Mouse (Mus musculus) midbrain, embryonic 13.5 days (tissue): ENCODE measurements at regions not wholly inside any gene's neighbourhood (a gene's known extent, or its start where the extent isn't known, plus 50 kb on each side); places are given as distances from the start of the nearest gene placed in this dataset.
A peak's percentile ranks its signal among the peaks of the same experiment; 100 is the strongest.

Source experiments
- ATAC-seq: fragments of 200-750 bp; cut with Nextera tagmentation; 2 replicates; pipeline ENCODE4 v1.8.0; 2017; ENCODE audit warnings: mild to moderate bottlenecking, moderate TSS enrichment, moderate library complexity
- H3K27ac ChIP-seq: fragments of 300-500 bp; sonication (generic); 2 replicates; pipeline ENCODE4 v1.5.1; 2015; ENCODE audit warnings: inconsistent platforms, mild to moderate bottlenecking, moderate library complexity
- H3K27me3 ChIP-seq: fragments of 300-500 bp; sonication (generic); 2 replicates; pipeline ENCODE4 v1.6.1; 2015; ENCODE audit warnings: mild to moderate bottlenecking, inconsistent platforms
- H3K36me3 ChIP-seq: fragments of 300-500 bp; sonication (generic); 2 replicates; pipeline ENCODE4 v1.6.1; 2015; ENCODE audit warnings: mild to moderate bottlenecking, inconsistent platforms
- H3K4me1 ChIP-seq: fragments of 300-500 bp; sonication (generic); replicated peaks from 2 replicates; pipeline ENCODE4 v1.6.1; 2015; ENCODE audit warnings: inconsistent platforms
- H3K4me2 ChIP-seq: fragments of 300-500 bp; sonication (generic); replicated peaks from 2 replicates; pipeline ENCODE4 v1.6.1; 2015; ENCODE audit warnings: moderate library complexity, mild to moderate bottlenecking, inconsistent platforms
- H3K4me3 ChIP-seq: fragments of 300-500 bp; sonication (generic); replicated peaks from 2 replicates; pipeline ENCODE4 v1.5.1; 2015; ENCODE audit warnings: mild to moderate bottlenecking, inconsistent platforms
- H3K9ac ChIP-seq: fragments of 300-500 bp; sonication (generic); replicated peaks from 2 replicates; pipeline ENCODE4 v1.6.1; 2015; ENCODE audit warnings: mild to moderate bottlenecking, inconsistent platforms
- H3K9me3 ChIP-seq: fragments of 300-500 bp; sonication (generic); 2 replicates; pipeline ENCODE4 v1.6.1; 2016; ENCODE audit warnings: mild to moderate bottlenecking, inconsistent platforms
- WGBS: fragments of 180-500 bp; shearing (Covaris S2); methylation state at CpG from one replicate; pipeline ENCODE4 v1.1.7; 2015; 5-methylcytosine and 5-hydroxymethylcytosine counted together

- peaks cover under 1% of the 10 kb centered on the region for H3K4me1 ChIP-seq
- H3K9me3 ChIP-seq = 0 out of 2 replicates have a peak, but pooled peaks cover 10% of the 10 kb centered on the region
- H3K4me2 ChIP-seq = no peak overlapping the region
- H3K36me3 ChIP-seq = no peaks in the 10 kb centered on the region
- H3K9ac ChIP-seq = no peak overlapping the region
- H3K27ac ChIP-seq = no peak overlapping the region
- peaks cover 5% of the 10 kb centered on the region; the same call in 1 of the 2 replicates for H3K27me3 ChIP-seq
- no peak overlapping the region for H3K4me3 ChIP-seq
- 88% methylated on average over 7 of the region's 7 CpGs for WGBS
- no peak for ATAC-seq
Measured at GRCm38 (mm10) chr5:118390691-118391373, 145.8 kb downstream of the 2410131K14Rik start.

GRCm38 (mm10) chr5:118392932-118393487, 148.0 kb downstream of the 2410131K14Rik start:
- no peak overlapping the region for H3K9ac ChIP-seq
- 0 out of 2 replicates have a peak, but pooled peaks cover 10% of the 10 kb centered on the region for H3K9me3 ChIP-seq
- 0 out of 2 replicates have a peak, but pooled peaks cover 8% of the 10 kb centered on the region for H3K27me3 ChIP-seq
- H3K4me3 ChIP-seq = no peak overlapping the region
- no peak overlapping the region for H3K4me2 ChIP-seq
- peaks cover 9% of the 10 kb centered on the region for H3K4me1 ChIP-seq
- H3K36me3 ChIP-seq = no peaks in the 10 kb centered on the region
- ATAC-seq = no peak
- H3K27ac ChIP-seq = no peak overlapping the region
- WGBS = 86% methylated on average over 8 of the region's 8 CpGs

GRCm38 (mm10) chr5:118394051-118394450, 149.0 kb downstream of the 2410131K14Rik start:
- ATAC-seq = no peak
- no peak overlapping the region for H3K9ac ChIP-seq
- H3K4me3 ChIP-seq = no peak overlapping the region
- peaks cover 9% of the 10 kb centered on the region for H3K4me1 ChIP-seq
- no peaks in the 10 kb centered on the region for H3K36me3 ChIP-seq
- 0 out of 2 replicates have a peak, but pooled peaks cover 6% of the 10 kb centered on the region for H3K9me3 ChIP-seq
- 58% methylated on average over 5 of the region's 5 CpGs for WGBS
- 0 out of 2 replicates have a peak, but pooled peaks cover 8% of the 10 kb centered on the region for H3K27me3 ChIP-seq
- H3K27ac ChIP-seq = no peak overlapping the region
- H3K4me2 ChIP-seq = no peak overlapping the region

- 0 out of 2 replicates have a peak, but pooled peaks cover 8% of the 10 kb centered on the region for H3K27me3 ChIP-seq
- no peaks in the 10 kb centered on the region for H3K9me3 ChIP-seq
- no peak overlapping the region for H3K4me3 ChIP-seq
- H3K4me1 ChIP-seq = peaks cover 9% of the 10 kb centered on the region
- peak; percentile 79 for ATAC-seq
- peak overlapping the region; percentile 34 for H3K4me2 ChIP-seq
- H3K27ac ChIP-seq = no peak overlapping the region
- no peaks in the 10 kb centered on the region for H3K36me3 ChIP-seq
- WGBS = 10% methylated on average over 28 of the region's 28 CpGs
- H3K9ac ChIP-seq = no peak overlapping the region
Measured at GRCm38 (mm10) chr5:118396004-118396725, 151.1 kb downstream of the 2410131K14Rik start.

- H3K36me3 ChIP-seq = no peaks in the 10 kb centered on the region
- ATAC-seq = no peak
- WGBS = 54% methylated on average over 10 of the region's 10 CpGs
Measured at GRCm38 (mm10) chr5:118400926-118401325, 155.9 kb downstream of the 2410131K14Rik start.

GRCm38 (mm10) chr5:118404398-118404797, 156.1 kb upstream of the Med13l start:
- ATAC-seq = no peak
- WGBS = 80% methylated on average over 7 of the region's 7 CpGs
- peaks cover 9% of the 10 kb centered on the region; the same call in 1 of the 2 replicates for H3K9me3 ChIP-seq
- H3K9ac ChIP-seq = no peak overlapping the region
- no peaks in the 10 kb centered on the region for H3K36me3 ChIP-seq
- no peak overlapping the region for H3K27ac ChIP-seq
- no peaks in the 10 kb centered on the region for H3K27me3 ChIP-seq
- no peak overlapping the region for H3K4me3 ChIP-seq
- peaks cover 12% of the 10 kb centered on the region for H3K4me1 ChIP-seq
- H3K4me2 ChIP-seq = no peak overlapping the region

More at GRCm38 (mm10) chr5:118400926-118401325, 155.9 kb downstream of the 2410131K14Rik start:
- H3K4me1 ChIP-seq = peaks cover 8% of the 10 kb centered on the region
- 0 out of 2 replicates have a peak, but pooled peaks cover 6% of the 10 kb centered on the region for H3K27me3 ChIP-seq
- H3K9ac ChIP-seq = no peak overlapping the region
- H3K9me3 ChIP-seq = peaks cover 9% of the 10 kb centered on the region; the same call in 1 of the 2 replicates
- H3K4me2 ChIP-seq = no peak overlapping the region
- no peak overlapping the region for H3K27ac ChIP-seq
- no peak overlapping the region for H3K4me3 ChIP-seq

- H3K4me3 ChIP-seq = no peak overlapping the region
- no peak overlapping the region for H3K27ac ChIP-seq
- H3K4me2 ChIP-seq = no peak overlapping the region
- H3K4me1 ChIP-seq = peaks cover 12% of the 10 kb centered on the region
- 92% methylated on average over 3 of the region's 3 CpGs for WGBS
- H3K36me3 ChIP-seq = no peaks in the 10 kb centered on the region
- ATAC-seq = no peak
- peaks cover 9% of the 10 kb centered on the region; the same call in 1 of the 2 replicates for H3K9me3 ChIP-seq
- no peaks in the 10 kb centered on the region for H3K27me3 ChIP-seq
- H3K9ac ChIP-seq = no peak overlapping the region
Measured at GRCm38 (mm10) chr5:118405421-118405820, 155.1 kb upstream of the Med13l start.

- peak overlapping the region; percentile 74 for H3K27ac ChIP-seq
- H3K27me3 ChIP-seq = no peaks in the 10 kb centered on the region
- H3K4me3 ChIP-seq = no peak overlapping the region
- H3K36me3 ChIP-seq = no peaks in the 10 kb centered on the region
- peaks cover 12% of the 10 kb centered on the region for H3K4me1 ChIP-seq
- peaks cover 9% of the 10 kb centered on the region; the same call in 1 of the 2 replicates for H3K9me3 ChIP-seq
- H3K9ac ChIP-seq = no peak overlapping the region; the same call in 1 of the 2 replicates
- 24% methylated on average over 11 of the region's 11 CpGs for WGBS
- H3K4me2 ChIP-seq = no peak overlapping the region
- peak; percentile 20; the same call in 1 of the 2 replicates for ATAC-seq
Measured at GRCm38 (mm10) chr5:118407451-118407850, 153.0 kb upstream of the Med13l start.

- Histone ChIP-seq H3K27ac (peak overlapping the region; percentile 74), H3K9me3 (peaks cover 9% of the 10 kb centered on the region; the same call in 1 of the 2 replicates), H3K9ac (no peak overlapping the region), H3K4me2 (no peak overlapping the region), H3K4me3 (no peak overlapping the region), H3K27me3 (no peaks in the 10 kb centered on the region), H3K36me3 (no peaks in the 10 kb centered on the region), H3K4me1 (peaks cover 12% of the 10 kb centered on the region)
- ATAC-seq = no peak
- 55% methylated on average over 3 of the region's 3 CpGs for WGBS
Measured at GRCm38 (mm10) chr5:118407973-118408372, 152.5 kb upstream of the Med13l start.

GRCm38 (mm10) chr5:118408826-118409225, 151.7 kb upstream of the Med13l start:
- H3K36me3 ChIP-seq = no peaks in the 10 kb centered on the region
- H3K4me1 ChIP-seq = peaks cover 15% of the 10 kb centered on the region
- peaks cover 9% of the 10 kb centered on the region; the same call in 1 of the 2 replicates for H3K9me3 ChIP-seq
- H3K4me3 ChIP-seq = no peak overlapping the region
- H3K27ac ChIP-seq = no peak overlapping the region
- no peak for ATAC-seq
- H3K4me2 ChIP-seq = no peak overlapping the region
- no peaks in the 10 kb centered on the region for H3K27me3 ChIP-seq
- WGBS = 89% methylated on average over 8 of the region's 8 CpGs
- no peak overlapping the region for H3K9ac ChIP-seq

DNA sequence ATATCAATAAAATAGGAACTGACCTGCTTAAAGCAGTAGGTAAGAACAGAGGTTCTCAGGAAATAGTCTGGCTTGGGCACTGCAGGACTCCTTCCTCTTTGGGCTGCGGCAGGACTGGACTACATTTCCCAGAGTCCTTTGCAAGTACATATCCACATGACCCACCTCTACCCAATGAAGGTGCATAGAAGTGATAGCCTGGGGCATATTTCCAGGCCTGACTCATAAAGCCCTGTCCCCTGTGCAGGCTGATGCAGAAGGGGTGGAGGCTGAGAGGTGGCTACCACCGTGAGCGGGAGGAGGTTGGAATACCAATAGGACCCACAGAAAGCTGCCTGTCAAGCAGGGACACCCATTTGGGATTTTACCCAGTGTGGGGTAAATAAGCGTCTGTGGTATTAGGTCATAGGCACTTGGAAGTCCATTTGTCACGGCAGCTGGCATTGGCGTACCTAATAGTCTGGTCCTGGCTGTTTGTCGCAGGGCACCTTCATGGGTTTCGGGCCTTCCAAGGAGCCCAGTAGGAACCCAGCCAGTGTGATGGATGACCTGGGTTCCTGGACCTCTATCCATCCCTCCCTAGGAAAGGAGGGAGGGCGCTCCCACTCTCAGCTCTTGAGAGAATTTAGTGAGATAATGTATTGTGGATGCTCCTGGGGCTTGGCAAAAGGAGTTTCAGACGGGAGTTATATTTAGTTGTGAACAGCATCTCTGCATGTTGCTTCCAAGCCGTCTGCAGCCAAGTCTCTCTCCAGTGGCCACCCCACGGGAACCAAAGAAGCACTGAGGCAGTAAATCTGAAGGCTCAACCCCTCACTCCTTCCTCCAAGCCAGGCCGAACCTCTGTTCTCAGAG, 146.8 kb upstream of the Med13l start:
- no peak overlapping the region for H3K9ac ChIP-seq
- no peaks in the 10 kb centered on the region for H3K27me3 ChIP-seq
- H3K4me1 ChIP-seq = peaks cover 6% of the 10 kb centered on the region; the same call in 1 of the 2 replicates
- no peaks in the 10 kb centered on the region for H3K9me3 ChIP-seq
- H3K27ac ChIP-seq = no peak overlapping the region
- H3K4me2 ChIP-seq = no peak overlapping the region
- no peaks in the 10 kb centered on the region for H3K36me3 ChIP-seq
- no peak overlapping the region for H3K4me3 ChIP-seq
- WGBS = 62% methylated on average over 13 of the region's 13 CpGs
- peak; percentile 95 for ATAC-seq
